Mouse (Mus musculus) cerebellum, adult 2 months (tissue): ENCODE data around the gene Zfp365.

Experiments
- CTCF ChIP-seq: fragments of 200-500 bp; IDR thresholded peaks from 2 replicates; pipeline ENCODE4 v1.5.1; 2011; ENCODE audit warnings: low read depth, mild to moderate bottlenecking, control low read depth, low read length, moderate library complexity, borderline replicate concordance; ENCODE audit not compliant: insufficient read depth
- POLR2A ChIP-seq: fragments of 200-500 bp; IDR thresholded peaks from 2 replicates; pipeline ENCODE4 v1.6.1; 2011; ENCODE audit warnings: low read length, control low read depth, borderline replicate concordance; ENCODE audit not compliant: insufficient read depth

DNA sequence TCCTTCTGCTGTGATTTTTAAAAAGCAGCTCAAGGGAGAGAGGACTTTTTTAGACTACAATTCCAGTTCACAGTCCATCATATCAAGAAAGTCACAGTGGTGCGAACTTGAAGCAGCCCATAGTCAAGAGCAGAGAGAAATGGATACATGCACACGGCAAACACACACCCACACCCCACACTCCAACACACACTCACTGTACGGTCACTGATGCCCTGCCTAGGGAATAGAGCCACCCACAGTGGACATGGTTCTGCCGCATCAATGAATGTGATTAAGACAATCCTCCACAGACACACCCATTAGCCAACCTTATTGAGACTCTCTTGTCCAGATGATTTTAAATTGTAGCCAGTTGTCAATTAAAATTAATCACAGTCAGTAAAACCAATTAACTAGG lies 4.5 kb downstream of the Zfp365 start:
- TF ChIP-seq CTCF, result no peak
- TF ChIP-seq POLR2A, result no peak
